Mouse (Mus musculus): Measurements from ENCODE around the gene Reep1.

The Reep1 gene

DNA sequence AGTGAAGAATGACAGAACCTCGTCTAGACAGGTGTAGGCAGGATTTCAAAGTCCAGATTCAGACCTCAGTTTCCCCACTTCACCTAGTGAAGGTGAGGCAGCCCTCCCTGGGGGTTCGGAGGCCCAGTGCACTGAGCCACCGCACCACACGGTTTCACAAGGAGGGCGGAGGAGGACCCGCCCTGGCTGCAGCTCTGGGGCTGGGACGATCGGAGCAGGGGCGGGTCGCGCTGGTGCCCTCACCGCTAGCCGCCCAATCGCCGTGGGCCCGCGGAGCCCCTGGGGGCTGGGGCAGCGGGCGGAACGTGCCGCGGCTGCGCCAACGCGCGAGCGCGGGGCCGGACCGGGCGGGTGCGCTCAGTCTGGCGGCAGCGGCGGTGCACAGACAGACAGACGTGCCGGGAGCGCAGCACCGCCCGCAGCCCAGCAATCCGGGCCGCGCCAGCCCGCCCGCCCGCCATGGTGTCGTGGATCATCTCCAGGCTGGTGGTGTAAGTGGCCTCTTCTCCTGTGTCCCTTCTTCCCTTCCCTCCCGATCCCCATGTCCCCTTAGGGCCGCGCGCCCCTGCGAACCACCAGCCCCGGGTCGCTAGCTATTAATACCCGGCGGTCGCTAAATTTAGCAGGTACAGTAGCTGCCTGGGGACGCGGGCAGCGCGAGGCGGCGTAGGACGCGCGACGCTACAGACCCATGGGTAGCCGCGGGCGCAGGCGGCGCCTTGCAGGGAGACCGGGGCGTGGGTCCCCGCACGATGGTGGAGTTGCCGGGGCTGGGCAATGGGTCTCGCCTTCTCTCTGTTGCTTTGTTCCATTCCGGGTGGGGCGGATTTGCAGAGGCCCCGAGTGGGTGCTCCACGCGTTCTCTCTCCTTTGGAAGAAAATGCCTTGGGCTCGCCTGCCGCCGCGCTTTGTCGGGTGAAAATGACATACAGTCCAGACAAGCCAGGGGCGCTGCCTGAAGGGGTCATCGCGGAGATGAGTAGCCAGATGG, at the start of gene Reep1:
TSS of gene Reep1 (plus strand) at position 51 of the 991 bp plus-strand sequence.
- DNase-seq (ENCODE audit: extremely low read depth, low read depth) = no peak

DNA sequence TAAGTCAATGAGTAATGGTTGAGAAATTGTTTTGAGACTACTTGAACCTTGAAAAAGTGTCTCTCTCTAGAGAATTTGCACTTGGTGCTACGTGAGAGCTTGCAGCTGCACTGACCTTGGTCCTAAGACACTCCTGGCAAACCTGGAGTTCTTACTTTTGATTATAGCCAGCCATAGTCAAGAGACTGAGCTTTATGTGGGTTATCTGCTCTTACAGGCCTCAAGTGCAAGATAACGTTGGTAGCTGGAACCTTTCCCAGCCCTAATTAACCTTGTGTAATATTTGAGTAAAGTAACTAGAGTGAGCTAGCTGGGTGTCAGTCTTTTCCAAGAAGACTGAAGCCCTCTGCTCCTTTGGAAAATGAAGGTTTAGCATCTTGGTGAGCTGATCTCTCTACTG, 49.1 kb upstream of the Reep1 start:
- DNase-seq (ENCODE audit: extremely low read depth, low read depth) = peak; percentile 64

DNA sequence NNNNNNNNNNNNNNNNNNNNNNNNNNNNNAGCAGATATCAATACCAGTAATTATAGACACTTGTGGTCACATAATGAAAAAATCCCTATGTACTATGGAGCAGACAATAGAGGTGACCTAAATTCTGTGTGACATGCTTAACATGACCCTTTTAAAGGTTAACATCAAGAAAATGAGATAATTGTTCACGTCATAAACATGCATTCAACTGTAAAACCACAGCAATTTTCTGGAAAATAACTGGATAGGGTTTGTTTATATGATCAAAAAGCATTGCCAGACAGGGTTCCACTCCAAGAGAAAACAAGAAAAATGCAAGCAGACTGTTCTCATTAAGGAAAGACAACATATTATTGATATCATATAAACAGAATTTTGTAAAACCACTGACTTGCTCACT, 42.9 kb upstream of the Reep1 start:
- no peak for DNase-seq (ENCODE audit: extremely low read depth, low read depth)

DNA sequence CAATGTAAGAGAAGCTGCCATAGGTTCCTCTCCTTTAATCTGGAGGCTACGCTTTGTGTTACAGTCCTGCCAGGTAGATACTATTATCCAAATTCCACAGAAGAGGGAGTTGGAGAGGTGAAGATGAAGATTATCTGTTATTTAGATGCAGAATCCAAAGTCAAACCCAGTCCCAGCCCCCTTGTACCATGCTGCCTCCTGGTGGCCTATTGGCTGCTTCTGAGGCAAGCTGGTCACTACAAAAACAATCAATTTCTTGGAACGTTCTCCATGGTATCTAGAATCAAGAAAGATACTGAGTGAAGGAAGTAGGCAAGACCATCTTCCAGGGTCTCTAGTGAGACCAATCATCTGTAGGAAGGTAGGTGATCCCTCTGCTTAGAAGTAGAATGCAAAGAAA, 34.2 kb upstream of the Reep1 start:
- DNase-seq (ENCODE audit: extremely low read depth, low read depth) = no peak

DNA sequence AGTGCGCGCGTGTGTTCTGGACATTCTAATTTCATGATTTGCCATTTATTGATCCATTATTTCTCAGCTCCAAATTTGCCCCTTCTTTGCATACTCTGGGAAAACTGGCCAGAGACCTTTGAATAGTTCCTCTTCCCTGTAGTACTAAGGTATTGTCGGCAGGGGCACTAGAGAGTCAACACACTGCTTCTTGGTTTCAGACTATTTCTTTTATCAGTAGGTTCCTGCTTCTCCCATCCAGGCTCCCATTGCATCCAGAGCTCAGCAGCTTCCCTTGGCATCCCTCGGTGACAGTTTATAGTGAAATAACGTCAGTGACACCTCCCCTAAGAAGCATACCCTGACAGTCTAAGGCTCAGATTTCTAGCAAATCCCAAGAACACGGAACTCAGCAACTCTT, 28.5 kb upstream of the Reep1 start:
- DNase-seq (ENCODE audit: extremely low read depth, low read depth) = no peak

DNA sequence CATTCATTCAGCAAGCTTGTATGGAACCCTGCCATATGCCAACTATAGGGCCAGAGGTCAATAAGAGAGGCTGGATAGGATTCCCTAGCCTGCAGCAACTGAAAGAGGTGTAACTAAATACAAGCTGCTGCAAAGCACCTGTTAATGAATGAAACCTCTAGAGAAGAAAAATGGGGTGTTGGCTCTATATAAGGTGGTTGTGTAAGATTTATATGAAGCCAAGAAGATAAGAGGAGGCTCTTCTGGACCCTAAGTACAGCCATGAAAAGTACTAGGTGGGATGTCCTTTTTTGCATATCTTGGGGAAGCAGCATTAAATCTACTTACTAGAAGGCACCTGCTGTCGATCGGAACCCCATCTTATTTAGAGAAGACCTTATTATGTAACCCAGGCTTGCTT, 12.2 kb upstream of the Reep1 start:
- DNase-seq (ENCODE audit: extremely low read depth, low read depth) = no peak

DNA sequence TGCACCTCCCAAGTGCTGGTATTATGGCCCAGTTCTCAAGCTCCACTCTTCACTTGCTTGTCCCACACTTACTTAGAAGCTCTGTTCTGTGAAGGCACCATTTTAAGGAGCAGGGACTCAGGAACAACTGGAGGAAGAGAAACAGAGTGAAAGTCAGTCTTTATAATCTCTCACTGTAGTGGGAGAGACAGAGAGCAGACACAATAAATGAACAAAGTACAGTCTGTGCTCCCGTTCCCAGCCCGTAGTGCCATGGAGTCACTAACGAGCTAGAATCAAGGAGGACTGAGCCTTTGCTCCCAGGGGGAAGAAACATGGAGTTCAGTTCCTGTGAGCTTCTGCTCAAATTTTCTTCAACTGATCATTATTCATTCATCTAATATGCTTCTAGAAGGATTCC, 11.8 kb upstream of the Reep1 start:
- DNase-seq (ENCODE audit: extremely low read depth, low read depth) = no peak

DNA sequence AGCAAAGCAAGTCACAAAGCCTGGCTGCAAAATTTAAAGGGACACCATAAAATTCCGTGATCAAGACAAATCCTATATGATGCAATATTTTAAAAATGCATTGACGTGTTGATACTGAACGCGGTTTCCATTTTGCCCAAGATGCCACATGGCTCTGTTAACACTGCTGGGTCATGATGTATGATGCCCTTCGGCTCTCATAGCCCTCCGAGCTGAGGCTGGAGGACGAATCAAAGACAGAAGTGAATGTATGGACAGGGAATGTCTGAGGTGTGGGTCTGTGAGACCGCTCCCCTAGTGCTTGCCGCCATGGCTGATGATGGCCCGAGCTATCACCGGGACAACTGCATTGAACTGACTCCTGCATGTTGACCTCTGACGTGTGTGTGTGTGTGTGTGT, 490 bp upstream of the Reep1 start:
- DNase-seq (ENCODE audit: extremely low read depth, low read depth) = no peak

DNA sequence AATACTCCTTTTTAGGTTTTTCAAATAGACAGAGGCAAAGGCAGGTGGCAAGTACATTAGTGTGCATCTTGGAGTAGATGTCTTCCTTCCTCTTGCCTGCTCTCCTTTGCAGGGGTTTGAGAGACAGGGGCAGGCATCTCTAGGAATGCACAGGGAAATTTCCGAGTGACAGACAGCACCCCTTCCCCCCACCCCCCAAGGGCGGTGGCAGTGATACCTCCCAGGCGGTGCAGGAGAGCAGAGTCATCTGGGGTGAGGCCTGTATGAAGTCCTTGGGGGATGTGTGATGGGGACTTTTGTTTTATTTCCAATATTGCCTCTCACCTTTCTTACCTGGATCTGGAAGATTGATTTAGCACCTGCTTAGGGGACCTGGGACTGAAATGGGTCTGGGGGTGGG, 1.2 kb downstream of the Reep1 start:
- DNase-seq (ENCODE audit: extremely low read depth, low read depth) = no peak

DNA sequence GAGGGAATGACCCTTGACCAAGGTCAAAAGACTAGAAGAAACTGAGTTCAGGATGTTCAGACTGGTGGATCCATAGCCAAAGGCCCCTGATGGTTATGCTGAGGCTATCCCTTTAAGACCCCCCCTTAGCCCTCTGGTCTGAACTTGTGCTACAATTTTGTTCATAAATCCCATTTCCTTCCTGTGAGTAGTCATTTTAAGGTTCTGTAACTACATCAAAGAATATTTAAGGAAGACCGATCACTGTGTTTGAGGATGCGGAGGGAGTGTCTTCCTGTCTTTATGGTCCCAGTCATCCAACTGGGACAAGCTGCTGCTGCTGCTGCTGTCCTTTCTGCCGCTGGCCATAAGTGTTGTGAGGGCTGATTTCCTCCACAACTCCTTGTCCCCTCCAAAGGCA, 3.0 kb downstream of the Reep1 start:
- DNase-seq (ENCODE audit: extremely low read depth, low read depth) = no peak

DNA sequence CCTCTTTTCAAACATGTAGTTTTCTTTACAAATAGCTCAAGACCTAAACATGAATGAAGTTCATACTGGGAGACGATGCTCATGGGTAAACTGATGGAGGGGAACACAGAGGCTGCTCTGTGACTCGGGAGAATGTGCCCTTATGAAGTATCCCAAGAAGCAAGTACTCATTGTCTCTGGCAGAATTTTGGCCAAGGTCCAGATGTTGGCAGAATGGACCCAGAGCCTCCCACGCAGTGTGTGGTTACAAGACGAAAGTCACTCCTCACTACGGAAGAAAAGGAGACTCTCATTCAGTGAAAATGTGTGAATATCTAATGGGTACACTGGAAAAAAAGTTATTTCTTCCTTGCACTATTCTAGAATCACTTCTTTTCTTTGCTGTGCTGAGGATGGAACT, 3.8 kb downstream of the Reep1 start:
- no peak for DNase-seq (ENCODE audit: extremely low read depth, low read depth)

DNA sequence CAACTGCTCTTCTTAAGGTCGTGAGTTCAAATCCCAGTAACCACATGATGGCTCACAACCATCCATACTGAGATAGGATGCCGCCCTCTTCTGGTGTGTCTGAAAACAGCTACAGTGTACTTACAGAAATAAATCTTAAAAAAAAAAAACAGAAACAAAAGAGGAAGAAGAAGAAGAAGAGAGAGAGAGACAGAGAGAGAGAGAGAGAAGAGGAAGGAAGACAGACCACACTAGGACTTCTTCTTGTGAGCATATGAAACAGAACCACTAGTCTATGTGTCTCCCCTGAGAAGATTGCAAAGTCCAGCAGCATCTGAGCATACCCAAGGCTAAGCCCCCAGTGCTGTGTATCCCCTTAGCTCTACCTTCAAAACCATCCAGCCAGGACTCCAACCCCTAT, 6.2 kb downstream of the Reep1 start:
- DNase-seq (ENCODE audit: extremely low read depth, low read depth) = peak; percentile 22

DNA sequence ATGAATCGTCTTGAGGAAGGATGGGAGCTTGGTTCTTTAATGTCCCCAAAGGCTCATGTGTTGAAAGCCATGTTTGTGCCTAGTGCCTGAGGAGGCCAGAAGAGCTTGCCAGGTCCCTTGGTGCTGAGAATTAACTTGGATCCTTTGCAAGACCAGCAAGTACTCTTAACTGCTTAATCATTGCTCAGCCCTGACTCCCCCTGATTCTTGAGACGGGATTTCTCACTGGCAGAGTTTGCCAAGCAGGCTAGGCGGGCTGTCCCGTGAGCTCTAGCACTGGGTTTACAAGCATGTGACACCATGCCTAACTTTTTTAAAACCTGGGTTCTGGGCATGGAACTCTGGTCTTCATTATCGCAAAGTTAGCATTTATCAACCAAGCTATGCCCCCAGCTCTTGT, 7.6 kb downstream of the Reep1 start:
- DNase-seq (ENCODE audit: extremely low read depth, low read depth) = no peak

DNA sequence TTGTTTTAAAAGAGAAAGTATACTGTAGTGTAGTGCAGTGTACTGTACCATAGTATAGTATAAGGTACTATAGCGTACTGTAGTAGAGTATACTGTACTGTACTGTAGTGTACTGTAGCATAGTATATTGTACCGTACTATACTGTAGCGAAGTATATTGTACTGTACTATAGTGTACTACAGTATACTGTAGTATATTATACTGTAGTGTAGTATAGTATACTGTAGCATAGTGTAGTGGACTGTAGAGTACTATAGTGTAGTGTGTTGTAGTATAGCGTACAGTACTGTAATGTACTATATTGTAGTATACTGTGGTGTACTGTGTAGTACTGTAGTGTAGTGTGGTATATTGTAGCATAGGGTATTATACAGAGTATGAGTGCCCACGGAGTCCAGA, 9.1 kb downstream of the Reep1 start:
- no peak for DNase-seq (ENCODE audit: extremely low read depth, low read depth)

DNA sequence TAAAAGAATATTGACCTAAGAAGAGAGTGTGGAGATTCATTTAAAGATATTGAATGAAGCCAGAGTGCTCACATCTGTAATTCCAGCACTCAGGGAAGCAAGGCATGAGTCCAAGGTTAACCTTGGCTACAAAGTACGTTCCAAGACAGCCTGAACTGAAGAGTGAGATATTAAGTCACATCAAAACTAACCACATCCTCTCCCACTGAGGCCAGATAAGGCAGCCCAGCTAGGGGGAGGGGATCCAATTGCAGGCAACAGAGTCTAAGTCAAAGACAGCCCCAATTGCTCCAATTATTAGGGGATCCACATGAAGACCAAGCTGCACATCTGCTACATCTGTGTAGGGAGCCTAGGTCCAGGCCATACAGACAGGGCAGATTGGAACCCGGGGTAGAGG, 11.0 kb downstream of the Reep1 start:
- peak; percentile 63 for DNase-seq (ENCODE audit: extremely low read depth, low read depth)

DNA sequence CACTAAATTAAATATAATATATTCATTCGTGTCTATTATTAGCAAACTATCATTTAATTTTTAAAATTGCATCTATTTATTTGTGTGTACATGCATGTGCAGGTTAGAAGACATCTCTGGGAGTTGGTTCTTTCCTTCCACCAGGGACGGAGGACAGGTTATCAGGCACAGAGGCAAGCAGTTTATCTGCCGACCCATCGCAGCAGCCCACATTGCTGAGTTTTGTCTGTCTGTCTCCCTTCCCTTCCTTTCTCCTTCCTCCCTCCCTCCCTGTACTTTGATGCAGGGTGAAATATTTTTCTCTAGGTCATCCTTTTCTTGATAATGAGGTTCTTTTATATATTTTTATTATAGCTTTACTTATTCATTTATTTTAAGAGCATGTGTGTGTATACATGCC, 11.9 kb downstream of the Reep1 start:
- DNase-seq (ENCODE audit: extremely low read depth, low read depth) = no peak

DNA sequence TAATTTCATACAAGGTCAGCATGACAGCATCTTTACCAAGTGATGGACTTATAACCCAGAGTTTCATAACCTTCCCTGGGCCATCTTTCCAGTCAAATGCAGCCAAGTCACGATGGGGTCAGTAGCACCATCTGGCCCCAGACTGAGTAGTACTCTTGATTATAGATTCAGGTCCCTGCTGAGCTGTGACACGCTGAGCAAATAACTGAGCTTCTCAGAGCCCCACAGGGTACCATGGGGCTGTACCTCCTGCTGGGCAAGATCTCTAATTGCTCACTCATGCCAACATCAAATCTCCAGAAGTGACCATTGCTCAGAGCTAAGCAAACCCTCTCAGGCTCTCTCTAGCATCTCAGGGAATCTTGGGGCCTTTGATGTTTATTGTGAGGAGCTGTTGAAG, 15.6 kb downstream of the Reep1 start:
- no peak for DNase-seq (ENCODE audit: extremely low read depth, low read depth)

DNA sequence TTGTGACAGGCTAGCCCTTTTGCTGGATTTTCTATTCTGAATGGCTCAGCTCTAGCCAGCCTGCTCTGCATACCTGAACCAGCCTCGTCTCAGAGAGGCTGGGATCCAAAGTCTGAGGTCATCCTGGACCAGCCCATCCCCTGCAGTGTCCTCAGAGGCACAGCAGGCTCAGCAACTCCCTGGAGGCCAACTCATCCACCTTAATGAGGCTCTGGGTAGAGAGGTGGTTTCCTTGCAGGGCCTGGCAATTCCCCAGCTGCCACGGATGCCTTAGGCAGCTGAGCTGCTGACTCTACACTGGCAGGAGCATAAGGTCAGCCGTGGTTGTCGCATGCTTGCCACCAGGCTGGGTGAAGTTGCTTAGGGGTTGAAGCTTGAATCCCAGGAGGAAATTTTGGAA, 16.2 kb downstream of the Reep1 start:
- no peak for DNase-seq (ENCODE audit: extremely low read depth, low read depth)

DNA sequence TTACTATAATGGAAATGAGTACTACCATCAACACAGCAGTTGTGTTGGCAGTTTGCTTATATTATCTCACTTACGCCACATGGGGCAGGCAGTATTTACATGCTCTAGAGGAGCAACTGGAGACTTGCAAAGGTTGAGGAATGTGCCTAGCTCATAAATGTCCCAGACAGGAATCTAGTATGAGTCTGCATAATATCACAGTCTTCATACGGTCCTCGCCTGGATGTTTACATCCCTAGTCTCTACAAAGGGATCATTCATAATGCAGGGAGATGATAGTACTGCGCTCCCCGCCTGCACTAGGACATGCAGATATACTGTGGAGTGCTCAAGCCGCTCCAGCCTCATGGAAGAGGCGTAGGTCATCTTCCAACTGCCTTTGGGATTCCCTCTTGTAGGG, 19.3 kb downstream of the Reep1 start:
- no peak for DNase-seq (ENCODE audit: extremely low read depth, low read depth)

DNA sequence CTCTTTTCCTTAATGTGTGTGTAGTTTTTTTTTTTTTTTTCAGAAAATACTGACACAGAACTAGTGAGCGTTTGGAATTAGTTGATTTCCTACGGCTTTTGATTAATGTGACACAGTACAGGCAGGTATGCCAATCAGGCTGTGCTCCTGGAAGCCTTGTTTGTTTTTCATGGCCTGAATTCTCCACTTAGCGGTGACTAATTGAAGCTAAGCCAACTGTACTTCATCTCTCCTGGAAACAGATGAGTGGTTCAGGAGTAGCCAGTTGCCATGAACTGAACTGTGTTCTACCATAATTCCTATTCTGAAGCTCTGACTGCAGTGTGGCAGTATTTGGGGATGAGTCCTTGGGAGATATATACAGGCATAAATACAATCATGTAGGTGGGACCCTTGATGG, 20.9 kb downstream of the Reep1 start:
- no peak for DNase-seq (ENCODE audit: extremely low read depth, low read depth)

DNA sequence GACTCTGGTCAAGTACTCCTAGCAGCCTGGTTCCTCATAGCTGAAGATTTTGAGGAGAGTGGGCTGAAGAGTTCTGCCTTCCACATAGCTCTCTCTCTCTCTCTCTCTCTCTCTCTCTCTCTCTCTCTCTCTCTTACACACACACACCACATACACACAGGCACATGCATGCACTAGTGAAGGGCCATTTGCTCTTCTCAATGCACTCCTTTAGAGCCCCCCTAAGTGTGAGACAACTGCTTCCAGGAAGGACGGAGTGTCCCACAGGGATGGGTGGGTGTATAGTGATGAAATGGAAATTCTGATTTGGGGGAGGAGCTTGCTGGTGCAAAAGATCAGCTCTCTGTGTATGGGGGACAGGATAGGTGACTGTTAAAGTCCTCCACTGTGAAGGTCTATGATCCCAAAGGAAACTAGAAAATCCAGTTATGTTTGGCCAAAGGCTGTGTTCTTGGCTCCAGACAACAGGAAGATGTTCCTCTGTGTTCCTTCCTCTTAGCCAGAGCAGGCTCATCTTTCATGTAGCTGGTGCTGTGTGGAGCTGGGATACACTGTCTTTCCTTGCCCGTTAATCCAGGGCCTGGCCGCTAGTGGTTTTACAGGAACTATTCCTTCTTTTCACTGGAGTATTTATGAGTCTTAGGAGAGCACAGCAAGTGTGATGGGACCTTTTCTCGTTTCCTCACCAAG, 27.7 kb downstream of the Reep1 start:
- DNase-seq (ENCODE audit: extremely low read depth, low read depth) = no peak

DNA sequence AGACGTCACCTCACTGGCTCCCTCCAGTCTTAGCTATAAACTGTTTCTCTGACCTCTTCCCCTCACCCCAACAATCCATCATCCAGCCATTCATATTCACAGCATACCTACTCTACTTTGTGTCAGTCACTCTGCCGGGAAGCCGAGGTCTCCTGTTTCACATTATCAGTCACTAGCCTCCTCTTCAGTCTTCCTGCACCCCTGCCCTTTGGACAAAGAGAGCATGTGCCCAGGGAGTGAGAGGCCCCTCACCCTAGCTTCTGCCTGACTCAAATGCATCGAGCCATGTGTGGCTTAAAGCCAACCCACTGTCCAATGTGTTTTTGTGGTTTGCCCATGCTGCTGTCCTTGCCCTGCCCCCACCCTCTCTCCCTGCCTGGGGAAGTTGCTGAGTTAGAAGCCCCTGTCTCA, 28.2 kb downstream of the Reep1 start:
- DNase-seq (ENCODE audit: extremely low read depth, low read depth) = no peak

DNA sequence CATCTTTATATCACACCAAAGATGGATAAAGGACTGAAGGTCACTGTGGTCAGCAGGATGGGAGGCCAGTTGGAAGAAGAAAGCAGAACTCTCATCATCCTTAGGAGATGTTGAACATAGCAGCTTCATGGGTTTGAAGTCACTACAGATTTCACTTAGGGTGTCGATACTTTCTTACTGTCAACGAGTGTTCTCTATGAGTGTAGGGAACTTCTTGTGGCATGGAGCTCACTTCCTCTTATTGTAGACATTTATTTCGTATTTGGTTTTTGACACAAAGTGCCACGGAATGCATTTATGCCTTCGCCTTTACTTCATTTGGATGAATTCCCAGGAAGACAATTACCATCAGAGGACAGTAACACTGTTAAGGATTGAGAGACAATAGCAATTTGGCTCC, 28.7 kb downstream of the Reep1 start:
- no peak for DNase-seq (ENCODE audit: extremely low read depth, low read depth)

Measured in MEL-GATA-1-ER (cell line).